Mouse (Mus musculus) kidney, postnatal 10 days (tissue): ENCODE data around the gene Lpxn.

Experiments used
- DNase-seq: peaks from one replicate; pipeline ENCODE4 v3.0.0; 2021; ENCODE audit warnings: mixed read lengths

Lpxn gene

DNA sequence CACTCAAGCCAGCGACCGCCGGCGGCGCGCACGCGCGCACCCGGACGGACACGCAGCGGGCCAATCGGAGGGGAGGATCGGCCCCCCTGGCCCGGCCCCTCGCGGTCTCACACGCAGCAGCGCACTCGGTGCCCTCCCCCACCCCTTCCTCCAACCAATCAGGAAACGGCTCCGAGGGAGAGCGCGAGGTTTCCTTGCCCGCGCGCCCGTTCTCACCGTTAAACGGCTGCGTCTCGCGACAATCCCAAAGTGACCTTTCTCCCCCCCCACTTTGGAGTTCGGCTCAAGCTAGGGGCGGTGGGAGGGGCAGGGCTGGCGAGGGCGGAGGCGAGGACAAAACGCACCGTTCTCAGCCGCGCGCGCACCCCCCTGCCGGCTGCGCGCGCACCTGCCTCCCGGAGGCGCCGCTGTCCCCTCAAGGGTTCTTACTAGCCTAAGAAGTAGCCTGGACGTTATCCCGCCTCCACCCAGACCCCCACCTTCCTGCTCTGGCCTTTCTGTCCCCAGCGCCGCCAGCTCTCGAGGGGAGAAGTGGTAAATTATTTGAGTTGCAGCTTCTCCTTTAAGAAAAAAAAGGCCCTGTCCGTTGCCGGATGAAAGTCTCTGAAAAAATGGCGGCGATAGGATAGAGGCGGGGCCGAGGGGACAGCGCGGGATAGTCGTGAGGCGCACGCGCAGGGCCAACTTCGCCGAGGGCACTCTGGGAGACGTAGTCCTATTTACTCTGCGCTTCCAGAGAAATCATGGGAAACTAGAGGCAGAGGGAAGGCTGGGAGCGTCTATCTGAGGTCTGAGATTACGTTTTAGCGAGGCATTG is at the start of gene Lpxn, which contains the start of gene Zfp91:
Lpxn (plus strand) TSS at position 683 of the 817 bp plus-strand sequence.
Zfp91 (minus strand) TSS at position 616 of the 817 bp plus-strand sequence.
- peak; percentile 99 for DNase-seq

DNA sequence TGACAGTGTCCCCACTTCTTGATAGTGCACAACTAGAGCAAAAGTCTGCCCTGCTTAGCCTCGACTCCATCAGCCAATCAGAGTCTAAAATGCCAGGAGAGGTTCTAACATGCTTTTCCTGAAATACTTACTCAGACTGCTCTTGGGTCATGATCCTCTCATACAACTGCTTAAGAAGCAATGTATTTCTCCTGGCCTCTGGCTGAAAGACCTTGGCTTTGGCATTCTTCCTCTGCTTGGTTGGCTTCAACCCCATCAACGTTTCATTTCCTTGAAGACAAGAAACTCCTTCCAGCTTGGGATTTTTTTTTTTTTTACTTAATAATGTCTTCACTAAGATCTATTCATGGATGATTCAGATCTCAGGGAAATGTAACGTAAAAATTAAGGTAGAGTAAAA is 39.7 kb upstream of the Lpxn start:
- no peak for DNase-seq

DNA sequence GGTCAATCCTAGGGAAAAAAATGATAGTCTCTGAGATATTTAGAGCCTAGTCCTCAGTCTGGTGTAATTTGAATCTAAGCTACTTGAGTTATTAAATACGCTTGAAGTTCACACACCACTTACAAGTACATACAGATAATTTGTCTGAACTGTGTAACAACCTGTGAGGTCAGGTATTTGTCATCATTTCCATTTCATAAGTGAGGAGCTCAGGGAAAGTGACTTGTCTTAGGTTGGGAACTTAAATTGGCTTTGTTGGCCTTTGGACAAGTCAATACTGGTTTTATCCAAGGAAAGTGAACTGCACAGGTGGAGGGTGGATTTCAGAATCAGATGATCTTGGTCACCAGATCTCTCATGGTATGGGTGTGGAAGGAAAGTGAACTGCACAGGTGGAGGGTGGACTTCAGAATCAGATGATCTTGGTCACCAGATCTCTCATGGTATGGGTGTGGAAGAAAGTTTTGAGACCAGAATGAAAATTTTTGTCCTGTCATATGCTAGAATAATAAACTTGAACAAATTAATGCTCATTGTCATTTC is 37.0 kb upstream of the Lpxn start:
- no peak for DNase-seq

- peak; percentile 35 for DNase-seq
Observed at GRCm38 (mm10) chr19:12759656-12760055, 36.3 kb upstream of the Lpxn start.

GRCm38 (mm10) chr19:12762212-12763130 is 33.5 kb upstream of the Lpxn start:
- peak; percentile 22 for DNase-seq

DNA sequence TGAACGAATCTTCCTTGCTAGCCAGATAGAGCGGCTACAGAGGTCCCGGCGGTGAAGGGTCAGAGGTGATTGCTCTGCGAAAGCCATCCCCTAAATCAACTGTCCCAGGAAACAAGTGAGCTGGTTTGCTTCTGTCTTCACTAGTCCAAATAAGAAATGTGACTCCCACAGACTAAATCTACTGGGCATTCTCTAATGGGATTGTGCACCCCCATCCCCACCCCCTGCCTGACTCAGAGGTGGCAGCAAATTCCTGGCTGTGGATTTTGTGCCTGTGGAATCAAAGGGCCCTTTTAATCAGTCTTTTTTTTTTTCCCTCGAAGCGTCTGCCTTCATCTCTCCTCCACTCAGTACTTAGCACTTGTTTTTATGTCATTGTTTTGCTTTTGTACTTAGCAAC is 30.7 kb upstream of the Lpxn start, which contains the start of gene Cntf:
Cntf (minus strand) TSS at position 325 of the 400 bp plus-strand sequence.
- peak; percentile 9 for DNase-seq

DNA sequence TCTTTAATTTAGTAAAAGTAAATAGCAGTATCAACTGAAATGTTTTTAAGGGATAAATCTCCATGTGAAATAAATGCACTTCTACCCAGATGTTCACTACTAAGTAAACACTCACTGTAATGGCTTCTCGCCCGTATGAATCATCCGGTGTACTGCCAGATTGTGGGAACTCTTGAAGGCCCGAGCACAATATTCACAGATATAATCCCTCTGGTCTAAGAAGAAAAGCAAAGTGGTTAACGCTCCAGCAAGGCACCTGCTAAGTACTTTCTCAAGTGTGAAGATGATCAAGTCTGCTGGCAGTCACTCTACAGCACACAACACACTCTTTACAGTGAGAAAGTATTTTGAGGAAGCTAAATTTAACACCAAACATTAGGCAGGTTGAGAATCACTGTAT is 25.1 kb upstream of the Lpxn start:
- DNase-seq, result no peak

GRCm38 (mm10) chr19:12780437-12780836 is 15.6 kb upstream of the Lpxn start:
- no peak for DNase-seq

GRCm38 (mm10) chr19:12786803-12787395 is 9.1 kb upstream of the Lpxn start:
- DNase-seq, result no peak

GRCm38 (mm10) chr19:12787721-12788120 is 8.3 kb upstream of the Lpxn start:
- DNase-seq, result no peak

GRCm38 (mm10) chr19:12792374-12792773 is 3.6 kb upstream of the Lpxn start:
- DNase-seq, result no peak

- DNase-seq, result peak; percentile 97
Observed at GRCm38 (mm10) chr19:12794056-12795044, 1.6 kb upstream of the Lpxn start.

DNA sequence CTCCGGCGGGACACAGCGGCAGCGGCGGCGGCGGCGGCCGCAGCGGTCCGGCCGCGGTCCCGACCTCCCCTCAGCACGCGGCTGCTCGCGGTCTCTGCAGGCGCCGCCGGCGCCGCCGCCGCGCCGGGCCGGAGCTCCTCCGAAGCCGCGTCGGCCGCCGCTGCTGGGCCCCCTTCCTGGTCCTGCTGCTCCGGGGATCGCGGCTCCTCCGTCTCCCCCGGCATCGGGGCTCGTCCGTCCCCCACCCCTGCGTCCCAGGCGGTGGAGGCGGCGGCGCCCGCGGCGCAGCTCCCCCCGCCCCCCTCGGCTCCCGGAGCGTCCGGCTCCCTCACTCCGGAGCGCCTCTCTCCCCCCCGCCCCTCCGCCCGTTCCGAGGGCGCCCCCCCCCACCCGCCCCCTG is 883 bp upstream of the Lpxn start:
- no peak for DNase-seq

DNA sequence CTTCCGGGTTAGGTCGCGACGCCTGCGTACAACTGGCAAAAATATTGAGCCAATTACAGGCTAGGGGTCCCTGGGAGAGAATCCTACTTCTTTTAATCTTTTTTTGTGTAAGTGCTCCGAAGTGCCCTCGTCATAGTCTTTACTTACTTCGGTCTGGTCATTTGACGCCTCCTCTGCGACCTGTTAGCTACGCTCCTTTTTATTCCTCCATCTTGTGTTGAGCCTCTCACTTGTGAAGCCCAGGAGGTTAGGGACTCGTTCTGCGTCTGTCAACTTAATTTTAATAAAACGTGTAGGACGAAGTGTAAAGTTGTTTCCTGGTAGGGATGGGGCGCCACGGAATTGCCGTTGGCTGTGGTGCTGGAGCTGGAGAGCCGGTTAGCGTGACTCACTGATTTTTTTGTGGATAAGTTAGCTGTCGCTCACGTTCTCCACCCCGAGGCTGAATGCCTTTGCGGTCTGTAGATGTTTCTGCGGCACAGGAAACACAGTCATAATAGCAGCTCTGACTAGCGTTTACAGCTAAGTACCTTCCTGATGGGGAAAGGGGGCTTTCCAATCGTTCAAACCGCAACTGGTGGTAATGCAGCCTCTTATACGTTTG is 437 bp downstream of the Lpxn start:
- peak; percentile 71 for DNase-seq

DNA sequence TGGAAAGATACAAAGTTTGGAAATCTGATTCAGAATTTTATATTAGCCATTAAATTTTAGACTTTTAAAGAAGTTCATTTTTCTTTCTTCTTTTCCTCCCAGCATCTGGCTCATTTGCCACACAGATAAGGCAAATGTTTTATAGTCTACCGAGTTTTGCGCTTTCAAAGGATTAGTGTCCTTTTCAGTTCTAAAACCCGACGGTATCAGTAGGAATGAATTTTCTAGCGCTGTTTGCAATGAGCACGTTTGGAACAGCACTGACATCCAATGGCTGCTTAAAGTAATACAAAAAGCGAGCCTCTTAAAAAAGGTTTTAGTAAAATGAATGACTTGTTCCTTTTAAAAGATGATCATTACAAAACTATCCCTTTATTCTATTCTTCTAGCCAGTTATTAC is 1.1 kb downstream of the Lpxn start:
- peak; percentile 28 for DNase-seq

GRCm38 (mm10) chr19:12798404-12798803 is 2.4 kb downstream of the Lpxn start:
- no peak for DNase-seq

- DNase-seq, result no peak
Observed at GRCm38 (mm10) chr19:12799081-12799480, 3.1 kb downstream of the Lpxn start.

GRCm38 (mm10) chr19:12800621-12801020 is 4.6 kb downstream of the Lpxn start:
- DNase-seq, result no peak

- DNase-seq, result no peak
Observed at GRCm38 (mm10) chr19:12801046-12801445, 5.1 kb downstream of the Lpxn start.

- no peak for DNase-seq
Observed at GRCm38 (mm10) chr19:12802830-12803229, 6.8 kb downstream of the Lpxn start.

DNA sequence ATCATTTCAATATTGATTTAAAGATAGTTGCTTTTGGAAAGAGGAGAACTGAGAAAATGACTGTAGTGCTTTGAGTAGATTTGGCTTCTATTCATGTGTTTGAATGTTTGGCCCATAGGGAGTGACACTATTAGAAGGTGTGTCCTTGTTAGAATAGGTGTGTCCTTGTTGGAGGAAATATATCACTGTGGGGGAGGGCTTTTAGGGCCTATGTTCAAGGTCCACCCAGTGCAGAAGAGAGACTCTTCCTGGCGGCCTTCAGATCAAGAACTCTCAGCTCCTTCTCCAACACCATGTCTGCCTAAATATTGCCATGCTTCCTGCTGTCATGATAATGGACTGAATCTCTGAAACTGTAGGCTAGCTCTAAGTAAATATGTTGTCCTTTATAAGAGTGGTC is 8.2 kb downstream of the Lpxn start:
- DNase-seq, result no peak
